Mouse (Mus musculus): ENCODE measurements around the gene Zfp11. TPM values are rescaled to one million over a fixed set of nuclear protein-coding genes. Genes with fewer than 3 reads are reported as not detected.

Gene Zfp11
- polyA plus RNA-seq, 1 experiment from 2014 or later = 3.9 TPM

DNA sequence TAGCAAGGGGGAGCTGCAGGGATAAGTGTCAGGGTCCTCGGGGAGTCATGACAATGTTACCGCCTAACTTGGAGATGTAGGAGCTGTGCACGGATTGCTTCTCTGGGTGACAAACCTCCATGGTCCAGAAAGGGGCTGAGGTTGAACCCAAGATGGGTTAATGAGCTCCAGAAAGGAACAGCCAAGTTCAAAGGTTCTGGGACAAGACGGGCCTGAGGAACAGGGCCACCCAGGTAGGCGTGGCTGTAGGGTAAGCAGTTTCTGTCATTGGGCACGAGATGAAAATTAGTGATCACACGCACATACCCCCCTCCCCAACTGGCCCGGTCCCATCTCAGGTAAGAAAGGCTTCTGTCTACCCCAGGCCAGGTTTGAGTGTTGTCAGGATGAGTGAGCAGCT lies 62.4 kb downstream of the Zfp11 start:
- Histone ChIP-seq H3K36me3 (ENCODE audit: control insufficient read depth, insufficient read depth, low read length) (no peaks in the 10 kb centered on the region), H3K4me1 (ENCODE audit: control insufficient read depth in 2 of 2, insufficient read depth in 2 of 2, low read length in 2 of 2) (no peaks in the 10 kb centered on the region), H3K27ac (replicated peaks in 1 of 2; ENCODE audit: control insufficient read depth in 1 of 2, insufficient read depth in 1 of 2, low read depth in 2 of 2, low read length in 2 of 2) (no peak overlapping the region), H3K9ac (ENCODE audit: low read length) (no peak overlapping the region), H3K4me3 (ENCODE audit: control insufficient read depth in 1 of 2, insufficient read depth in 1 of 2, low read depth in 1 of 2, low read length in 2 of 2) (no peak overlapping the region), H3K27me3 (ENCODE audit: control insufficient read depth, insufficient read depth, low read length) (no peaks in the 10 kb centered on the region), H3K9me3 (ENCODE audit: control insufficient read depth, low read length) (no peaks in the 10 kb centered on the region), H3K4me2 (ENCODE audit: low read length) (no peak overlapping the region)
- no peak for ATAC-seq (ENCODE audit: insufficient number of reproducible peaks, insufficient read depth, low FRiP score, low read depth)
- WGBS = 74% methylated on average over 8 of the region's 8 CpGs

Other genes starting within 250 kb of the Zfp11 start
- 28.5 and 33.1 TPM in 2 replicates for gene Sfswap, start 168.9 kb downstream of the Zfp11 start, polyA plus RNA-seq (2014; fragmentation: Nextera tagmentation; extraction: Ambion mirVana)
- 1.1 TPM in 2 replicates for gene Mmp17, start 85.9 kb downstream of the Zfp11 start, polyA plus RNA-seq (2014; fragmentation: Nextera tagmentation; extraction: Ambion mirVana)
- gene Sept14, start 38.4 kb upstream of the Zfp11 start, polyA plus RNA-seq (2014; fragmentation: Nextera tagmentation; extraction: Ambion mirVana) = not detected in 2 replicates
- 171 and 176 TPM in 2 replicates for gene Mrps17, start 45.4 kb upstream of the Zfp11 start, polyA plus RNA-seq (2014; fragmentation: Nextera tagmentation; extraction: Ambion mirVana)
- gene Nipsnap2, start 55.0 kb upstream of the Zfp11 start, polyA plus RNA-seq (2014; fragmentation: Nextera tagmentation; extraction: Ambion mirVana) = 363 and 384 TPM in 2 replicates
- 28.8 and 29.7 TPM in 2 replicates for gene Psph, start 117.3 kb upstream of the Zfp11 start, polyA plus RNA-seq (2014; fragmentation: Nextera tagmentation; extraction: Ambion mirVana)
- 26.2 and 26.8 TPM in 2 replicates for gene Sumf2, start 176.9 kb upstream of the Zfp11 start, polyA plus RNA-seq (2014; fragmentation: Nextera tagmentation; extraction: Ambion mirVana)
- 1,002 and 1,067 TPM in 2 replicates for gene Chchd2, start 217.4 kb upstream of the Zfp11 start, polyA plus RNA-seq (2014; fragmentation: Nextera tagmentation; extraction: Ambion mirVana)
- 3.2 and 3.4 TPM in 2 replicates for gene Zbed5, start 225.6 kb upstream of the Zfp11 start, polyA plus RNA-seq (2014; fragmentation: Nextera tagmentation; extraction: Ambion mirVana)
- 1.00 and 2.4 TPM in 2 replicates for gene Phkg1, start 228.4 kb upstream of the Zfp11 start, polyA plus RNA-seq (2014; fragmentation: Nextera tagmentation; extraction: Ambion mirVana)
- gene Nupr1l, start 238.4 kb upstream of the Zfp11 start, polyA plus RNA-seq (2014; fragmentation: Nextera tagmentation; extraction: Ambion mirVana) = 2.9 and 3.8 TPM in 2 replicates

Data from heart, embryonic 14.5 days (tissue).